Mouse (Mus musculus) cerebellum, adult 8-10 months (tissue): ENCODE measurements around the gene Abl2.
"Not testable (repeated sequence)": the region's sequence is repeated elsewhere in the genome, so short reads cannot be mapped to it uniquely, and the experiment has no call there.

Experiments
- DNase-seq: peaks from one replicate; pipeline ENCODE4 v3.0.0; 2022

The Abl2 gene

GRCm38 (mm10) chr1:156558024-156558930 lies at the start of gene Abl2:
TSS of gene Abl2 (plus strand) at chr1:156558786.
- peak; percentile 87 for DNase-seq

- DNase-seq = no peak
Measured at GRCm38 (mm10) chr1:156520136-156520780, 38.3 kb upstream of the Abl2 start.

- no peak for DNase-seq
Measured at GRCm38 (mm10) chr1:156521796-156522517, 36.6 kb upstream of the Abl2 start.

GRCm38 (mm10) chr1:156523842-156524241 lies 34.7 kb upstream of the Abl2 start, which contains the start of gene Gm10031:
TSS of gene Gm10031 (plus strand) at chr1:156524012.
- DNase-seq = not testable (repeated sequence)

GRCm38 (mm10) chr1:156532476-156533175 lies 26.0 kb upstream of the Abl2 start:
- not testable (repeated sequence) for DNase-seq

GRCm38 (mm10) chr1:156533483-156533882 lies 25.1 kb upstream of the Abl2 start:
- no peak for DNase-seq

- DNase-seq = no peak
Measured at GRCm38 (mm10) chr1:156533911-156534310, 24.7 kb upstream of the Abl2 start.

GRCm38 (mm10) chr1:156537031-156537430 lies 21.6 kb upstream of the Abl2 start:
- DNase-seq = no peak

GRCm38 (mm10) chr1:156537701-156538100 lies 20.9 kb upstream of the Abl2 start:
- no peak for DNase-seq

GRCm38 (mm10) chr1:156538382-156538781 lies 20.2 kb upstream of the Abl2 start:
- DNase-seq = no peak

- DNase-seq = no peak
Measured at GRCm38 (mm10) chr1:156539787-156540560, 18.6 kb upstream of the Abl2 start.

GRCm38 (mm10) chr1:156543999-156544398 lies 14.6 kb upstream of the Abl2 start:
- DNase-seq = no peak

- DNase-seq = peak; percentile 53
Measured at GRCm38 (mm10) chr1:156558950-156559640, 509 bp downstream of the Abl2 start.

GRCm38 (mm10) chr1:156559641-156560020 lies 1.0 kb downstream of the Abl2 start:
- peak; percentile 20 for DNase-seq

GRCm38 (mm10) chr1:156560500-156560899 lies 1.9 kb downstream of the Abl2 start:
- DNase-seq = no peak

GRCm38 (mm10) chr1:156565328-156565727 lies 6.7 kb downstream of the Abl2 start:
- DNase-seq = no peak

- DNase-seq = no peak
Measured at GRCm38 (mm10) chr1:156566132-156566531, 7.5 kb downstream of the Abl2 start.

- no peak for DNase-seq
Measured at GRCm38 (mm10) chr1:156569615-156570014, 11.0 kb downstream of the Abl2 start.

GRCm38 (mm10) chr1:156572952-156573351 lies 14.4 kb downstream of the Abl2 start:
- DNase-seq = no peak

GRCm38 (mm10) chr1:156581149-156581548 lies 22.6 kb downstream of the Abl2 start:
- DNase-seq = no peak

- no peak for DNase-seq
Measured at GRCm38 (mm10) chr1:156584175-156584574, 25.6 kb downstream of the Abl2 start.
